Mouse (Mus musculus): Measurements from ENCODE around the gene Sycp2. TPM values are rescaled to one million over a fixed set of nuclear protein-coding genes. Genes with fewer than 3 reads are reported as not detected.

Sycp2 gene
- polyA plus RNA-seq (2016; fragmentation: Nextera tagmentation; extraction: Ambion mirVana): 0.11 and 0.13 TPM in 2 replicates

GRCm38 (mm10) chr2:178407053-178407815, at the start of gene Sycp2:
Sycp2 (minus strand) TSS chr2:178407685.
- 75% methylated on average over 52 of the region's 52 CpGs for WGBS
- Histone ChIP-seq H3K27ac (ENCODE audit: poor library complexity, severe bottlenecking) (no peak within 1 kb of the TSS), H3K4me3 (no peak within 1 kb of the TSS), H3K4me1 (replicated peaks) (peaks cover 13% of the 10 kb centered on the region; the same call in 1 of the 2 replicates), H3K36me3 (no peaks in the 10 kb centered on the region), H3K27me3 (replicated peaks) (peaks cover 3% of the 10 kb centered on the region; the same call in 1 of the 2 replicates), H3K9me3 (replicated peaks) (peaks cover 7% of the 10 kb centered on the region), H3K9ac (no peak within 1 kb of the TSS), H3K4me2 (no peak within 1 kb of the TSS)
- ATAC-seq (ENCODE audit: insufficient number of reproducible peaks, low FRiP score): peak; percentile 61; the same call in 1 of the 2 replicates

- Histone ChIP-seq H3K27ac (ENCODE audit: poor library complexity, severe bottlenecking) (no peak overlapping the region), H3K4me1 (replicated peaks) (0 out of 2 replicates have a peak, but pooled peaks cover 3% of the 10 kb centered on the region), H3K4me3 (no peak overlapping the region), H3K9ac (no peak overlapping the region), H3K27me3 (replicated peaks) (no peaks in the 10 kb centered on the region), H3K9me3 (replicated peaks) (no peaks in the 10 kb centered on the region), H3K4me2 (no peak overlapping the region), H3K36me3 (no peaks in the 10 kb centered on the region)
- WGBS: 54% methylated on average over 17 of the region's 17 CpGs
- peak; percentile 29; the same call in 1 of the 2 replicates for ATAC-seq (ENCODE audit: insufficient number of reproducible peaks, low FRiP score)
Observed at GRCm38 (mm10) chr2:178454664-178455516, 47.4 kb upstream of the Sycp2 start.

GRCm38 (mm10) chr2:178450961-178451360, 43.5 kb upstream of the Sycp2 start:
- no peak overlapping the region for H3K4me3 ChIP-seq
- no peaks in the 10 kb centered on the region for H3K27me3 ChIP-seq (replicated peaks)
- no peak overlapping the region for H3K27ac ChIP-seq (ENCODE audit: poor library complexity, severe bottlenecking)
- ATAC-seq (ENCODE audit: insufficient number of reproducible peaks, low FRiP score): no peak
- no peaks in the 10 kb centered on the region for H3K9me3 ChIP-seq (replicated peaks)
- H3K36me3 ChIP-seq: no peaks in the 10 kb centered on the region
- H3K9ac ChIP-seq: no peak overlapping the region
- 0 out of 2 replicates have a peak, but pooled peaks cover 3% of the 10 kb centered on the region for H3K4me1 ChIP-seq (replicated peaks)
- WGBS: 57% methylated on average over 10 of the region's 10 CpGs
- no peak overlapping the region for H3K4me2 ChIP-seq

GRCm38 (mm10) chr2:178450236-178450635, 42.8 kb upstream of the Sycp2 start:
- Histone ChIP-seq H3K9me3 (replicated peaks) (no peaks in the 10 kb centered on the region), H3K4me2 (no peak overlapping the region), H3K4me3 (no peak overlapping the region), H3K27ac (ENCODE audit: poor library complexity, severe bottlenecking) (no peak overlapping the region), H3K4me1 (replicated peaks) (0 out of 2 replicates have a peak, but pooled peaks cover 2% of the 10 kb centered on the region), H3K27me3 (replicated peaks) (no peaks in the 10 kb centered on the region), H3K9ac (no peak overlapping the region), H3K36me3 (no peaks in the 10 kb centered on the region)
- ATAC-seq (ENCODE audit: insufficient number of reproducible peaks, low FRiP score): no peak
- 28% methylated on average over 2 of the region's 2 CpGs for WGBS

GRCm38 (mm10) chr2:178449386-178449785, 41.9 kb upstream of the Sycp2 start:
- no peaks in the 10 kb centered on the region for H3K36me3 ChIP-seq
- no peak overlapping the region for H3K27ac ChIP-seq (ENCODE audit: poor library complexity, severe bottlenecking)
- H3K4me1 ChIP-seq (replicated peaks): no peaks in the 10 kb centered on the region
- no peak overlapping the region for H3K9ac ChIP-seq
- no peak for ATAC-seq (ENCODE audit: insufficient number of reproducible peaks, low FRiP score)
- H3K27me3 ChIP-seq (replicated peaks): no peaks in the 10 kb centered on the region
- WGBS: 86% methylated on average over 4 of the region's 4 CpGs
- H3K4me2 ChIP-seq: no peak overlapping the region
- H3K9me3 ChIP-seq (replicated peaks): no peaks in the 10 kb centered on the region
- H3K4me3 ChIP-seq: no peak overlapping the region

GRCm38 (mm10) chr2:178437311-178437710, 29.8 kb upstream of the Sycp2 start:
- H3K4me1 ChIP-seq (replicated peaks): no peaks in the 10 kb centered on the region
- no peak overlapping the region for H3K9ac ChIP-seq
- no peak for ATAC-seq (ENCODE audit: insufficient number of reproducible peaks, low FRiP score)
- no peak overlapping the region for H3K4me3 ChIP-seq
- H3K27me3 ChIP-seq (replicated peaks): no peaks in the 10 kb centered on the region
- 58% methylated on average over 9 of the region's 9 CpGs for WGBS
- no peaks in the 10 kb centered on the region for H3K9me3 ChIP-seq (replicated peaks)
- no peak overlapping the region for H3K4me2 ChIP-seq
- no peak overlapping the region for H3K27ac ChIP-seq (ENCODE audit: poor library complexity, severe bottlenecking)
- H3K36me3 ChIP-seq: no peaks in the 10 kb centered on the region

- no peak for ATAC-seq (ENCODE audit: insufficient number of reproducible peaks, low FRiP score)
- H3K9ac ChIP-seq: no peak overlapping the region
- no peaks in the 10 kb centered on the region for H3K9me3 ChIP-seq (replicated peaks)
- 70% methylated on average over 2 of the region's 2 CpGs for WGBS
- H3K27me3 ChIP-seq (replicated peaks): no peaks in the 10 kb centered on the region
- H3K27ac ChIP-seq (ENCODE audit: poor library complexity, severe bottlenecking): no peak overlapping the region
- H3K36me3 ChIP-seq: no peaks in the 10 kb centered on the region
- H3K4me2 ChIP-seq: no peak overlapping the region
- H3K4me1 ChIP-seq (replicated peaks): 0 out of 2 replicates have a peak, but pooled peaks cover 4% of the 10 kb centered on the region
- no peak overlapping the region for H3K4me3 ChIP-seq
Observed at GRCm38 (mm10) chr2:178433903-178434302, 26.4 kb upstream of the Sycp2 start.

GRCm38 (mm10) chr2:178433495-178433894, 26.0 kb upstream of the Sycp2 start:
- Histone ChIP-seq H3K36me3 (no peaks in the 10 kb centered on the region), H3K27me3 (replicated peaks) (no peaks in the 10 kb centered on the region), H3K27ac (ENCODE audit: poor library complexity, severe bottlenecking) (no peak overlapping the region), H3K4me2 (no peak overlapping the region), H3K9ac (no peak overlapping the region), H3K4me1 (replicated peaks) (0 out of 2 replicates have a peak, but pooled peaks cover 4% of the 10 kb centered on the region), H3K4me3 (no peak overlapping the region), H3K9me3 (replicated peaks) (no peaks in the 10 kb centered on the region)
- 65% methylated on average over 2 of the region's 2 CpGs for WGBS
- no peak for ATAC-seq (ENCODE audit: insufficient number of reproducible peaks, low FRiP score)

GRCm38 (mm10) chr2:178430231-178430630, 22.7 kb upstream of the Sycp2 start, which contains the start of gene Cdh26:
Cdh26 (plus strand) TSS chr2:178430531.
- H3K4me3 ChIP-seq: no peak within 1 kb of the TSS
- 85% methylated on average over 4 of the region's 4 CpGs for WGBS
- H3K9me3 ChIP-seq (replicated peaks): no peaks in the 10 kb centered on the region
- no peaks in the 10 kb centered on the region for H3K27me3 ChIP-seq (replicated peaks)
- ATAC-seq (ENCODE audit: insufficient number of reproducible peaks, low FRiP score): no peak
- H3K4me1 ChIP-seq (replicated peaks): 0 out of 2 replicates have a peak, but pooled peaks cover 4% of the 10 kb centered on the region
- no peak within 1 kb of the TSS for H3K4me2 ChIP-seq
- H3K9ac ChIP-seq: no peak within 1 kb of the TSS
- no peak within 1 kb of the TSS for H3K27ac ChIP-seq (ENCODE audit: poor library complexity, severe bottlenecking)
- no peaks in the 10 kb centered on the region for H3K36me3 ChIP-seq

- Histone ChIP-seq H3K36me3 (peaks cover 4% of the 10 kb centered on the region; the same call in 1 of the 2 replicates), H3K27me3 (replicated peaks) (no peaks in the 10 kb centered on the region), H3K4me1 (replicated peaks) (0 out of 2 replicates have a peak, but pooled peaks cover 4% of the 10 kb centered on the region), H3K4me3 (no peak overlapping the region), H3K9me3 (replicated peaks) (no peaks in the 10 kb centered on the region), H3K27ac (ENCODE audit: poor library complexity, severe bottlenecking) (no peak overlapping the region), H3K9ac (no peak overlapping the region), H3K4me2 (no peak overlapping the region)
- ATAC-seq (ENCODE audit: insufficient number of reproducible peaks, low FRiP score): no peak
- WGBS: 76% methylated on average over 6 of the region's 6 CpGs
Observed at GRCm38 (mm10) chr2:178429426-178429825, 21.9 kb upstream of the Sycp2 start.

GRCm38 (mm10) chr2:178428676-178429075, 21.2 kb upstream of the Sycp2 start:
- no peak overlapping the region for H3K4me3 ChIP-seq
- no peak overlapping the region for H3K9ac ChIP-seq
- peaks cover 4% of the 10 kb centered on the region; the same call in 1 of the 2 replicates for H3K36me3 ChIP-seq
- H3K27ac ChIP-seq (ENCODE audit: poor library complexity, severe bottlenecking): no peak overlapping the region
- H3K4me1 ChIP-seq (replicated peaks): 0 out of 2 replicates have a peak, but pooled peaks cover 4% of the 10 kb centered on the region
- WGBS: 80% methylated on average over 4 of the region's 4 CpGs
- no peak overlapping the region for H3K4me2 ChIP-seq
- H3K27me3 ChIP-seq (replicated peaks): no peaks in the 10 kb centered on the region
- ATAC-seq (ENCODE audit: insufficient number of reproducible peaks, low FRiP score): no peak
- H3K9me3 ChIP-seq (replicated peaks): no peaks in the 10 kb centered on the region
